Mouse (Mus musculus): Measurements from ENCODE around the gene Tmem126b.

Gene Tmem126b

GRCm38 (mm10) chr7:90426020-90427001 lies 49.5 kb downstream of the Tmem126b start, which contains the start of gene Ccdc89:
TSS of gene Ccdc89 (plus strand) at chr7:90426577.
- peak; percentile 97 for DNase-seq (ENCODE audit: low read depth, low spot score)

Measured in 3T3-L1 (cell line).